Mouse (Mus musculus) heart, postnatal 14 days (tissue): ENCODE results near the gene Cdan1. TPM values are rescaled to one million over a fixed set of nuclear protein-coding genes. Genes with fewer than 3 reads are reported as not detected.
A peak's percentile ranks its signal among the peaks of the same experiment; 100 is the strongest.

Experiments used
- DNase-seq, 2 experiments: peaks; one replicate each; pipeline ENCODE4 v3.0.0; 2021 to 2022
- intact Hi-C: fragments of 180-260 bp; cut with DNase I; formaldehyde crosslinking; loops from one replicate; pipeline ENCODE4 v1.15.1; 2025
- long read RNA-seq, 2 experiments: library from polyadenylated mRNA; stranded (forward); transcript quantifications; one replicate each; pipeline ENCODE4 v2.0.0; 2021
- total RNA-seq, 2 experiments: library from RNA; stranded (reverse); gene quantifications; 2 replicates each; pipeline ENCODE4 v1.2.3; 2021

Cdan1 gene
- 10 to 100 TPM; 15.7 to 17.1 TPM for total RNA-seq
- long read RNA-seq, experiment 1, partial matches to known transcripts: 2 of 10 reads
- long read RNA-seq, experiment 1, other reads (novel, unspliced or antisense): 8 of 10 reads
- long read RNA-seq, experiment 2, partial matches to known transcripts: 3 of 11 reads
- long read RNA-seq, experiment 2, other reads (novel, unspliced or antisense): 8 of 11 reads

DNA sequence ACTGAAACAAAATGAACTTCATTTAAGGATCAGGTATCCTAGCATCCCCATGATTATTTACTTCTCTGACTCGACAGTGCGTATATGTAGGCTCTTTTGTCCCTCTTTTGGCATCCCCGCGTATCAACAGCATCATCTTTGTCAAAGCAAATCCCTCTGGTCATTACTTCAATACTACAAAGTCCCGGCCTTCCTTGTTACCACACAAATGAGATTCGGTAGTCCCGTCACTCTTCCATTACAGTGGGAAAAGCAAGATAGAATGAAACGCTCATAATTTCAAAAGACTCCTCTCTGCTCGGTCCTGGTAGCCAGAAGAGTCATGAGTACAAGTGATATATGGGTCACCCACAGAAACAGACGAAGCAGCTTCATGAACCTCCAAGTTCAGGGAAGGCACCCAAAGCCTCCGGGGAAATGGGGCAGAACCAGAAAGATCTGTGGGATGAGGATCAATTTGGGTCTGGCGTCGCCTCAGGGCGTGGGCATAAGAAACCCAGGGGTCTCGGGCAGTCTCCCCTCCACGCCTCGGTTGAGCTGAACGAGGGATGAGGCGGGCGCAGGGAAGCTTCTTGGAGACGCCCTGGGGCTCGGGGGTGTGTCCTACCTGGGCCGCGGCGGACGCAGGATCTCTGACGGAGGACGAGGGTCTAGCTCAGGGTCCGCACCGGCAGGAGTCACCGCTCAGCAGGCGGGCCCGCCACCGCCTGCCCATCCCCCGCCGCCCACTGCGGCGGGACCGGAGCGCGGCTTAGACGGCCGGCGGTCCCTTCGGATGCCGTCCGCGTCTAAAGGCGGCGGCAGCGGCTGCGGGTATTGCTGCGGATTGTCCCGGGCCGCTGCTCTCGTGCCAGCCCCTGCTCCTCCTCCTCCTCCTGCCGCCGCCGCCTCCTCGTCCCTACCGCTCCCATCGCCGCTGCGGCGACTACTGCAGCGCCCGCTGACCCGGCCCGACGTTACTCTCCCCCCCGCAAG lies at the start of gene Cdan1:
TSS of gene Cdan1 (minus strand) at position 680 of the 975 bp plus-strand sequence.
- intact Hi-C loops: loop anchor here (2.0 kb wide), 1 partner anchor 119 kb away; no protein-coding TSS in a partner anchor
- no peak for DNase-seq

DNA sequence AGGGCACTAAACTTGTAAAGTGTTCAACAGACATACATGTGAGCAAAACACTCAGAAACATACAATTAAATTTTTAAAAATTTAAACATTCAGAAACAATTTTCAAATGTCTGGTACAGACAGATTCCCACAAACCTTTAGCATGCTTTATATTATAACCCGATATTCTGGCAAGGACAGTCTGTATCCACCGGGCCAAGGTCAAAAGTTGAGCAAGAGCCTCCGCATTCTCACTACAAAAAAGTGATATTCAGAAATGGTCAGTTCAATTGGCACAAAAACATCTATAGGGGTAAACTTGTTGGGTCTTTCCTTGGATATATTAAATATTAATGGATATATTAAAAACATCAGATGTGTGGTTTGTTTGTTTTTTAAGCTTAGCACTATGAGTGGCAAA lies 46.4 kb upstream of the Cdan1 start:
- DNase-seq: no peak
- intact Hi-C loops: no loop called here

DNA sequence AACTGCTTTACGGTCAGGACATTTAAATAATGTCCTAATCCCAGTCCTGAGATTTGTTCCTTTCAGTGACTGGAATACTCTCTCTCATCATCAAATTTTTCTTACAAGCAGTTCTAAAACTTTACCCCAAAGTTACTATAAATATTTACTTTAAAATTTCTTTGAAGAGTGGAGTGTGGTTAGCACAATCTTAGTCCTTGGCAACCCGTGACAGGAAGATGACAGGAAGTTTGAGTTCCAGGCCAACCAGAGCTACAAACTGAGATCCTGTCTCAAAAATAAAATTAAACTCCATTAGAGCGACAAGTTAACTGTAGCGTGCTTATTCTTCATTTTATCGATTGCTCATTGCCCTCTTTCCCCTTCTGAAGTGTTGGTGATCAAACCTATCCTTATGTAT lies 37.7 kb upstream of the Cdan1 start:
- no peak for DNase-seq
- intact Hi-C loops: no loop called here

DNA sequence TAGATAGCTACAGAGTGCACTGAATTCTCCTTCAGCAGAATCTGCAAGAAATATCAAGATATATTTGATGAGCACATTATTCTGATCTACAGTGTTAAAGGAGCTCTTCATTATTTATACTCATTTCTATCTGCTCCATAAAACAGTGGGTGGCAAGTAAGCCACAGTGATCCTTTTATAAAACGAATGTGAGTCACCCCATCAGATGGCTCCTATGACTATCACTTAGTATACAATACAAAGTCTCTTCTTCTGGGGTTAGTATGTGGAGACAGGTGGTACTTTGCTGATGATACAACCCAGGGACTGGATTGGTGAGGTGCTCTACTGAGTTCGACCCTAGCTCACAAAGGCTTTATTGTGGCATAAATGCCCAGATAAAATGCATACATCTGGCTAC lies 23.3 kb upstream of the Cdan1 start:
- intact Hi-C loops: no loop called here
- no peak for DNase-seq

DNA sequence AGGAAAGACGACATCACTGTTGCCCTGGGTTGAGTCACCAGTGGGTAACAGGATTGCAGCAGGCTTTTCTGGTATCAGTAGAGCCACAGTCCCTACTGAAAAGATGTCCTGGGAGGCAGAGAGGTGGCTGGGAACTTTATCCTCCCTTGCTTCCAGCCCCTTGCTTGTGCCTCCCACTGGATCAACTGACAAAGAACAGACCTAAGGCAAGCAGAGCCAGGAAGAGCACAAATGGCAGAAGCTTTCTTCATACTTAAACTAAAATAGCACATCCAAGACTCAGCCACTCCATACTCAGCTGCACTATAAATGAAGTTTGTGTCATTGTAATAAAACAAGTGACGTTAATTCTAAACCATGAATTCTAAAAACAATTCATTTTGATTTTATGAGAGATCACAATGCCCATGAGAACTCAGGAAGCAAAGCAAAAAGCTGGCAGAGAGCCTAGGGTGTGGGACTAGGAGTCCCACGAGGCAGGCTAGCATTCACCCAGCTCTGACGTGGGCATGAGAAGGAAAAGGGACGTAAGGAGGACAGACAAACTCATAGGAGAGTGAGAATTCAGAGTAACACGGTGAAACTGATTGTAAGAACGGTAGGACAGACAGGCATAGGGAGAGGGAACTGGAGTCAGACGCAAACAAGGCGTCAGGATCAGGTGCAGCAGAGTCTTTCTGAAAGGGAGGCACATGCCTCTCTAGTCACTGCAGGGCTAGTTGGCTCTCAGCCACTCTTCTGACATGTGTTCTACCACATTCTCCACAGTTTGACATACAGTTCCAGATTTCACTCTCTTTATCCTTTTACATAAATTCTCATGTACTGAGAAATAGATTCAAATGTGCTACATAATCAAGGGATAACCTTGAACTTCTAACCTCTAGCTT lies 21.8 kb upstream of the Cdan1 start:
- peak; percentile 12 to 16 for DNase-seq
- intact Hi-C loops: no loop called here

DNA sequence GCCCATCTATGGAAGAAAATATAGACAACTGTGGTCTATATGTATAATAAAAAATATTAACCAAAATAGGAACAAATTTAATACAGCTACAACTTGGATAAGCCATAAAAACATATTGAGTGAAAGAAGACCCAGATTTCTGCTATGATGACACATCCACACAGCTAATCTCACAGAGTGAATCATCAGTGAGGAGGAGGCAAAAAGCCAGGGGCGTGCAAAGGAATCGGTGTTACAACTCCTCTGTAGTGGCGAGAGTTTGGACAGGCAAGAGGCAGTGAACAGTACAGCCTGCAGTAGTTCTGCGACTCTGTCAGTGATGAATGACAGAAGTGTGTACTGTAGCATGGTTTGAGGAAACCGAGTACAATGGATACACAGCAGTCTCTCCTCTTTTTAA lies 17.4 kb upstream of the Cdan1 start:
- intact Hi-C loops: loop anchor here (5.0 kb wide), 1 partner anchor 390 kb away; no protein-coding TSS in a partner anchor
- no peak for DNase-seq

DNA sequence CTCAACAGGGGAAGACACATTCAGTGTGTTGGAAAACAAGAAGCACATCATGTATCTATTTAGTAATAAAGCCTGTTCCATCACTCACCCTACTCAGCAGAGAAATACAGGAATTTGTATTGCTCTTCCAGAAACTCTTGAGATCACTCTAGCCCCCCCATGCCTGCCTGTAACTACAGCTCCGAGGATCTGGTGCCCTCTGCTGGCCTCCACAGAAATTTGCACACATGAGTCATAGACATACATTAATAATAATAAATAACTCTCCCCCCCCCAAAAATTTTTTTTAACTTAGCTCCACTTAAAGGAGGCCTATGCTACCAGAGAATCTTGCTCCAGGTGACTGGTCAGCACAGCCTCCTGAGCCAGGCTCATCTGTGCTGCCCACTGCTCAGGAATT lies 16.6 kb upstream of the Cdan1 start:
- peak; percentile 45 to 51 for DNase-seq
- intact Hi-C loops: loop anchor here (5.0 kb wide), 1 partner anchor 389 kb away; no protein-coding TSS in a partner anchor

DNA sequence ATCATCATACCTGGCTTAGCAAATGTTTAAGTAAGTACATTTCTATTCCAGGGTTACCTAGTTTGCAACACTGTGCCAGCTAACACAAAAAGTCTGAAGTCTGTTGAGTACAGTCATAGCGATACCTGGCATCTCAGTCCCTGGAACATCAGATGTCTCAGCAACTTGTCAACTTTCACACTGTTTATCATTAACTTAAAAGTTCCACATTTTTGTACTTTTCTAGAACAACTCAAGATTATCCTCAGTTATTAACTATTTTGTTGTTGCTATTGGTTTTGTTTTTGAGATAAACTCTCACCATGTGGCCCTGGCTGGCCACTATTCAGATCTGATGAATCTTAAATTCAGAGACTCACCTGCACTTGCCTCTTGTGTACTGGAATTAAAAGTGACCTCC lies 13.5 kb upstream of the Cdan1 start:
- intact Hi-C loops: no loop called here

DNA sequence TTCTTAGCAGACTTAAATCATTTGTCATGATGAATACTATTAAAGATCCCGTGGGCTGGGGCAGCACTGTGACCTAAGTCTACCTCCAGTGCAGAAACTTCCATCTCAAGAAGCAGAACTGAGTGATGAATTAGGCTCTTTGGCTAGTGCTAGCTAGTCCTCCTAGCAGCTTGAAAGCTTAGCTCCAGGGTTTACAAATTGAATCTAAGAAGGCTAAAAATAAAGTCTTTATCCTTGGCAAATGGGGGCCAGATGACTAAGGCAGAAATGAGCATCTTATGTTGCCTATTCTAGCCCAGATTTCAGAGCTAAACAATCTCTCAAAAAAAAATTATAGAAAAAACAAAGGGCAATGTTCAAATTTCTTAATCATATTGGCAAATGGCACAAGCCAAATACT lies 10.8 kb upstream of the Cdan1 start:
- no peak for DNase-seq
- intact Hi-C loops: no loop called here

More for the DNA sequence above, 13.5 kb upstream of the Cdan1 start:
- no peak for DNase-seq

DNA sequence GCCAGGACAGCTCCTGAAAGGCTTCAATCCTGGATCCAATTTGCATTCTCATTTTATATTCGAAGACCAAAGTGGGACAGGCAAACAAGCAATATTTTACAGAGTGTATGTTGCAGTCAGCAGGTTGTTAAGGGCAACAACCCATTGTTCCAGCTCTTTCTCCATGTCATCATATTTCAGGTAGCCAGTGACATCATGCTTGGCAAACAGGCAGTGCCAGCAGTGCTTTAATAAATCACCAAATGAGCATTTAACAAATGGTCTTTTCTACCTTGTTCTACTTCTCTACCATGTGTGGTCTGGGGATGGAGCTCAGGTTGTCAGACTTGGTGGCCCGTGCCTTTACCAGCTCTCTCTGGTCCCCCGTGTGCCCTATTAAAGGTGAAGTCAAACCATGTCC lies 8.2 kb upstream of the Cdan1 start:
- no peak for DNase-seq
- intact Hi-C loops: no loop called here

DNA sequence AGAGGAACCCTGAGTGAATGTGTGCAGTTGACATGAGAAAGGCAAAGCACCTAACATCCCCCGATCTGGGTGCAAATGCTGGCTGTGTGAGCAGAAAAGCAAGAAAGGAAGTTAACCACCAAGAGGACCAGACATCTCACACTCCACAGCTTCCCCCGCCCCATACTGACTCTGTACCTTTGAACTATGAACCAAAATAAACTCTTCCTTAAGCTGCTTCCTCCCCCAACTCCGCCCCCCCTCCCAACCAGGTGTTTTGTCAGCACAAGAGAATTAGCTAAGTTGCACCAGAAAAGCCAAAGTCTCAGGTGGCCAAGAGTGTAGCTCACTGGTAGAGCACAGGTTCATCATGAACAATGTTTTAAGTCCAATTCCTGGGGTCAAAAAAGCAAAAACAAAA lies 3.2 kb upstream of the Cdan1 start:
- intact Hi-C loops: no loop called here
- DNase-seq: no peak

DNA sequence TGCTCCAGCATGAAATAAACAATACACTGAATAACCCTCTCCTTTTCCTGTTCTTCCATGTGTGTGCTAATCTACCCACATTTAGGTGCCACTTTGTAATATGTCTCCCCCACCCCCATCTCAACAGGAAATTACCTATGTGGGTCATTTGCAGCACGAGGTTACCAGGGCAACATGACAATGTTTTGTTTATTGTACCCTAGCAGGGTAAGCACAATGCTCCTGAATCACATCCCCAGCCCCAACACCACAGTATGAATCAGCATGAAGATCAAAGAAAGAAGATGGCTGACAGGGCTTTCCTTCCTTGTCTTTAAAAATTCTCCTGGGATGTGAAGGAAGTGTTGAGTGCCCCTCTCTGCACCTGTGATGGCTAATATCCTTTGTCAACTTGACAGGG lies 2.7 kb upstream of the Cdan1 start:
- DNase-seq: no peak
- intact Hi-C loops: no loop called here

DNA sequence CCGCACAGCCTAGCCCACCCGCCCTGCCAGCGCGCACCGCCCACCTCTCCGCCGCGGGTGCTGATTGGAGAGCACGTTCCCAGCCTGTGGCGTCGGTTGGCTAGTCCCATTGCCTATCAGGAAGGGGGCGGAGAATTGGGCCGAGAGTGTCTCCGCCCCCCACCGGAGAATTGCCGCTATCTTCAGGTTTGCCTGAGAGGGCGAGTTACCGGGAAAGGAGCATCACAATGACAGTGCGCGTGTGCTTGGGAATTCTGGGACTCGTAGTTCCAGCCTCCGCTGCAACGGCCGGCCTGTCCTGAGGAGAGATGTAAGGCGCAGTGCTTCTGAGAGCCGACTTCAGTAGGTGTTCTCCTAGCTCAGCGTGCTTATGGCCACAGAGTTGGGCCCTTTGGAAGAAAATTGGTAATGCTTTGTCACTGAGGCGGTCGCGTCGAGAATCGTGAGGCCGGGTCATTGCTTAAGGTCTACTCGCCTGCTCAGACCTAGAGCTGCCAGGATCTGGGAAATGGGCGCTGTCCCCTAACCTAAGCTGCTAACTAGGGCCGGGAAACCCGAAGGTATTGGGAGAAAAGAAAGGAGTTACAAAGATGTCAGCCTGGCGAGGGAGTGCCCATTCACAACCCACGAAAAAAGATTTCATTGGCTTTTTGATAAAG lies 625 bp upstream of the Cdan1 start, which contains the start of gene Ttbk2:
TSS of gene Ttbk2 (minus strand) at position 181 of the 659 bp plus-strand sequence.
- intact Hi-C loops: loop anchor here (2.0 kb wide), 1 partner anchor 120 kb away; no protein-coding TSS in a partner anchor

DNA sequence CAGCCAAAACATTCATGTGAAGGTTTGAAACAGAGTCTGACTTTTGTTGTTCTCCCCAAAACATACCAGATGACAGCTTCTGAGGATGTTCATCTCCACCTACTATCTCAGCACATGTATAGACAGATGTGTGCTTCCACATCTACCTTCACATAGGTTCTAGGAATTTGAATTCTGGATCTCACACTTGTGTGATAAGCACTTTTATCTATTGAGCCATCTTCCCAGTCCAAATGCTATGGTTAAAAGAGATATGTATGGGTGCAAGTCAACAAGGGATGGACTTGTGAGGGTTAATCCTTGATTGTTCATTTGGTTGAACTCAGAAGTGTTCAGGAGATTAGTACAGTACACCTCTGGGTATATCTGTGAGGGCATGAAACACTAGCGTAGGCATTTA lies 4.6 kb downstream of the Cdan1 start:
- intact Hi-C loops: no loop called here
- DNase-seq: no peak

More for the DNA sequence above, 625 bp upstream of the Cdan1 start, which contains the start of gene Ttbk2:
- DNase-seq: peak; percentile 99

DNA sequence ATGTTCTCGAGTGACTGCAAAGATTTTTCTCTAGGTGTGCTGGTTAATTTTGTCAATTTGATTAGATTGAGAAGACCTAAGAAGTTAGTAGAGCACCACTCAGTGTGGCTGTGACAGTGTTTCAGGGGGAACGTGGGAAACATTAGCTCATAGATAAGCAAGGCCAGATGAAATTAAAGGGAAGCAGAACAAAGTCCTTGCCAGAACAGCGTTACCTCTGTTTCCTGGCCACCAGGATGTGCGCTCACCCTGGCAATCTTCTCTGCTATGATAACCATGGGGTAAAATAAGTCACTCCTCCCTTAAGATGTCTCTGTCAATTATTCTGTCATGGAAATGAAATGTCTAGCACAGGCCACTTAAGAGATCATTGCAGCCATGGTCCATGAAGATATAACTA lies 5.9 kb downstream of the Cdan1 start:
- intact Hi-C loops: no loop called here
- no peak for DNase-seq

DNA sequence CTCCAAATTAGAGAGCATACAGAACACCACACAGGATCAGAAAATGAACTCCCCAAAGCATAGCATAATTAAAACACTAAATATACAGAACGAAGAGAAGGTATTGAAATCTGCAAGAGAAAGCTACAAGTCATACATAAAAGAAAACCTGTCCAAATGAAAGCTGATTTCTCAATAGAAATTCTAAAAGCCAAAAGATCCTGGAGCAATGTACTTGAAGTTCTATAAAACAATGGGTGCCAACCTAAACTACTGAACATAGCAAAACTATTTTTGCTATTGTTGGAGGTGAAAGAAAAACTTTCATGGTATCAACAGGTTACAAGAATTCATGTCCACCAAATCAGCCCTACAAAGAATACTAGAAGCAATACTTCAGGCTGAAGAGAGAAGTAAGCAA lies 8.7 kb downstream of the Cdan1 start:
- intact Hi-C loops: no loop called here
- DNase-seq: no peak

DNA sequence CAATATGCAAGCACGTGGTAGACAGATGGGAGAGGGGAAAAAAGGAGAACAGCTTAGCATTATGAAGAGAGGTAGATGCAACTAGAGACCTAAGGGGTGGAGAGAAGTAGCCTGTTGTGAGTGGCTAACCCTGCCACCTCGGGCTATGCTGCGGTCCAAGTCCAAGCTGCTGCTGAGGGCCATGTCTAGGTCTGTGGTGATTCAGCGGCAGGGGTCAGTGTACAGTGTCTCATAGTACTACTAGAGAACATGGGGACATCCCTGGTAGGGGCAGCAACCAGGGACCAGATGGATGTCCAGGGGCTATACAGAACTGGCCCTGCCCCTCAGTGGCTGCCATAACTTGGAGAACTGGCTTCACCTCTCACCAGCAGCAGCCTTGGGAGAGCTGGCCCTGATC lies 14.8 kb downstream of the Cdan1 start:
- intact Hi-C loops: no loop called here
- no peak for DNase-seq

DNA sequence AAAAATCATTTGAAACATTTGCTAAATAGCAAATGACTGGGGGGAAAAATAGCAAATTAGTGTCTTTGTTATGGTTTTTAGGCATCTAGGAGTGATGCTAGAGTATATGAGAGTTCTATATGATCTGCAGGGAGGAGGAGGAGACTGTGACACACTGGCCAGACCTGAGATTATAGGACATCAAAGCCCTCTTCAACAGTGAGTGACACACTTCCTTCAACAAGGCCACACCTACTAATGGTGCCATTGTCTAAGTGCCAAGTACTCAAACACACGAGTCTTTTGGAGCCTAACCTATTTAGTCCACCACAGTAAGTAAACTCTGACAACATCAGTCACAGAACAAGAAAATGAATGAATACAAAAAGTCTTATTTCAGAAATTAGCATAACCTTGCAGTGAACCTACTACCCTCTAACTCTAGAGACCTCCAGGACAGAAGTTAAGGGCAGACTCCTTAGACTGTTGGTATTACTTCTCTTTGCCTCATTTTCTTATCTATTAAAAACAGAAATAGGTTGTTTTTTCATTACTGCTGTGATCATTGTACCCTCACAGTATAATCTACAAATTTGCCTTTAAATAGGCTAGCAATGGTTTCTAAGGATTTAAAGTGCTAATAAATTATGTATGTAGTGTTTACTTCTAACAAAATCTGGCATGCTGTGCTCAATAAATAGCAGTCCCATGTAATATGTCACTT lies 22.8 kb downstream of the Cdan1 start:
- intact Hi-C loops: no loop called here
- DNase-seq: no peak

DNA sequence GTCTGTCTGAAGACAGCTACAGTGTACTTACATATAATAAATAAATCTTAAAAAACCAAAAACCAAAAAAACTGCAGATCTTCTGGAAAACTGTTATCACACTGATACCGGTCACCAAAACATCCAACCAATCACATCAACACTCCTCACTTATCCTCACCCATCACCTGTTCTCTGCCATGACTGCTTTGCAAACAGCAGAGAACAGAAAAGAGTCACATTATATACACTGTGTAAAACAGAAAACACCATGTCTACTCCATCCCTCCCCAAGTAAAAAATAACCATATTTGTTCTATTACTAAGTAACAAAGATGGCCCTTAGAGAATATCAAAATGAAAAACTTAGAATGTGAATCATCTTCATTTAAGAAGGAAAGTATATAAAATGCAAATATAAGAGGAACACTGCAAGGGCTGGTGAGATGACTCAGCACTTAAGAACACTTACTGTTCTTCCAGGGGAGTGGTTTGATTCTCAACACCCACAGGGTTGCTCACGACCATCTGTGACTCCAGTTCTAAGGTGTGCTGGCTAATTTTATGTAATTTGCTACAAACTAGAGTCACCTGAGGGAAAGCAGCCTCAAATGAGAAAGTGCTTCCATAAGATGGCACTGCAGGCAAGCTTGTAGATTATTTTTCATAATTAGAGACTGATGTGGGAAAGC lies 79.5 kb downstream of the Cdan1 start:
- DNase-seq: no peak
- intact Hi-C loops: no loop called here
